Mouse (Mus musculus) regulatory T cell (primary cell): ENCODE measurements around the gene Vegfc.

Experiments used
- in situ Hi-C: fragments of 300-600 bp; cut with MboI, MseI; formaldehyde crosslinking; loops from one replicate; pipeline ENCODE4 v1.15.1; 2025; ENCODE audit warnings: high pct_unique_total_duplicates

Gene Vegfc

DNA sequence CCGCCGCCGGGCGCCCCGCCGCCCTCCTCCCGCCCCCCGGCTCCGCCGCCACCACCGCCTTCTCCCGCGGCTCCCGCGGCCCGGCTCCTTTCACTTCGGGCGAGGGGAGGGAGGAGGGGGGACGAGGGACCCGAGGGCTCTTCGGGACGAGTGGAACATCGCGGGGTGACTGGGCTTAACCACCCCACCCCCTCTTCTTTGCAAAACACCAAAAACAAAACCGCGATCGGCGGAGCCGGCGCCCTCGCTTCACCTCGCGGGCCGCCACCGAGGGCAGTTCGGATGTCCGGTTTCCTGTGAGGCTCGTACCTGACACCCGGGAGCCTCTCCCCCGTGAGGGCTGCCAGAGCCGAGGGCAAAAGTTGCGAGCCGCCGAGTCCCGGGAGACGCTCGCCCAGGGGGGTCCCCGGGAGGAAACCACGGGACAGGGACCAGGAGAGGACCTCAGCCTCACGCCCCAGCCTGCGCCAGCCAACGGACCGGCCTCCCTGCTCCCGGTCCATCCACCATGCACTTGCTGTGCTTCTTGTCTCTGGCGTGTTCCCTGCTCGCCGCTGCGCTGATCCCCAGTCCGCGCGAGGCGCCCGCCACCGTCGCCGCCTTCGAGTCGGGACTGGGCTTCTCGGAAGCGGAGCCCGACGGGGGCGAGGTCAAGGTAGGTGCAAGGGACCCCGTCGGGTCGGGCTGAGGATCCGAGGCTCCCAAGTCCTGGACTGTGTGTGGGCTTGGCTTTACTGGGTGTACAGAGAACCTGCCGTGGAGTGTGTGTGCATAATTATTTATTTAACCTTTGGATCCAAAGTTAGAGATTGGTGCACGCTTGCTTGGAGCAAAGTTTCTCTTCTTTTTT lies at the start of gene Vegfc:
Vegfc (plus strand) TSS at position 336 of the 850 bp plus-strand sequence.
- in situ Hi-C loops, result loop anchor here (25.0 kb wide), 1 partner anchor 410 kb away; no protein-coding TSS in a partner anchor

DNA sequence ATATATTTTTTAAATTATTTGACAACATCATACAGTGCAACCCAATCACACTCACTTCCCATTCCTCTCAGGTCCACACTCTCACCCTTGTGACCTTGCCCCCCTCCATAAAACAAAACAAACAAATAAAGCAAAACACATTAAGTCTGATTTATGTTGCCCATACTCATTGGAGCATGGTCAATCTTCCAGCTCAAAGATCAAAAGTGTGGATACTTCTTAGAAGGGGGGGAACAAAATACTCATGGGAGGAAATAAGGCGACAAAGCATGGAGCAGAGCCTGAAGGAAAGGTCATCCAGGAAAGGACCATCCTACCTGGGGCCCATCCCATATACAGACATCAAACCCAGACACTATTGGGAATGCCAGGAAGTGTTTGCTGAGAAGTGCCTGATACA lies 42.8 kb upstream of the Vegfc start:
- in situ Hi-C loops, result no loop called here

DNA sequence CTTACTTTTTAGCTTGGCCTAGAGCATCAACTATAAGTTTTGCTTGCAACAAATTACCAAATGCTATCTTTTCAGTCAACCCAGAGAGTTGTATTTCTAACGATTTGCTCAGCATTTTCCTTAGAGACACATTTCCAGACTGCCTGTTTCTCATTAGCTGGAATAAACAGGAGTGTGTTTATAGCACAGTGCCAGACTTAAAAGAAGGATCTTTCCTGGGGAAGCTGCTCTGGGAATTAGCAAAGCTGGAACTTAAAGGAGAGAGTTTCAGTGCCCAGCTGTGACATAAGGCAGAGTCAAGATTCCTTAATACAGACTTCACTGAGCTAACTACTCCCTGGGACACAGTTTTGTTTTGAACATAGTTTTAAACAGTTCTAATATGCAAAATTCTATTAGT lies 34.8 kb upstream of the Vegfc start:
- in situ Hi-C loops, result loop anchor here (10.0 kb wide), 1 partner anchor 1002 kb away; no protein-coding TSS in a partner anchor

DNA sequence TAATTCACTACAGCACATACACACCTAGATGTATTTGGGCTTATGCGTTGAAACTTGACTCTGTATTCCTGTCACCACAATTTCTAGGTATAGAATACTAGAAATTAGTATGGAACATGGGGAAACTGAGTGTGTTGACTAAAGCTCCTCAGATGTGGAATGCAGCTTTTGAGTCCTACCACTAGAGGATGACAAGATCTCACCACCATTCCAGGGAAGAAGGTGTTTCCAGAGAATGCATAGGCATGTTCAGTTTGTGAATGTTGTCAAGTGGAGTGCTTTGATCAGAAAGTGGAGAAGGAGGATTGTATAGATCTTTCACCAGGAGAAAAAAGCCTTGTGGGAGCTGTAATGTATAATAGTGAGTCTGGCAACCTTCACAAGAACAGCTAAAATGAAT lies 33.9 kb upstream of the Vegfc start:
- in situ Hi-C loops, result loop anchor here (10.0 kb wide), 1 partner anchor 1001 kb away; no protein-coding TSS in a partner anchor

DNA sequence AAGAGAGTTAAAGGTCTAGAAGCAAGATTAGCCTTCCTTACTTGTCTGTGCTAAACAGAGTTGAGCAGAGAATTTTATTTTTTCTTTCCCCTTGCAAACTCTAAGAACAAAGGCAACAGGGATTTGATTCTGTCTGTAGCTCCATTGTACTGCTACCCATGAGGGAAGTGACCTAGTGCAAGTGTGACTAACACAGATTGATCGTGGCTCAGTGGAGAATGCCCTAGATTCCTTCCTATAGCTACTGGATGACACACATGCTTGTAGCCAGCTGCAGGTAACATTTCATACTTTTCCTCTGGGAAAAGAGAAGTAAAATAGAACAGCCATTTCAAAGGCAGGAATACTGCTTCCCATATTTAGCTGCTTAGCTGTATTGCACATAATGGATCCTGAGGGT lies 24.2 kb upstream of the Vegfc start:
- in situ Hi-C loops, result no loop called here

DNA sequence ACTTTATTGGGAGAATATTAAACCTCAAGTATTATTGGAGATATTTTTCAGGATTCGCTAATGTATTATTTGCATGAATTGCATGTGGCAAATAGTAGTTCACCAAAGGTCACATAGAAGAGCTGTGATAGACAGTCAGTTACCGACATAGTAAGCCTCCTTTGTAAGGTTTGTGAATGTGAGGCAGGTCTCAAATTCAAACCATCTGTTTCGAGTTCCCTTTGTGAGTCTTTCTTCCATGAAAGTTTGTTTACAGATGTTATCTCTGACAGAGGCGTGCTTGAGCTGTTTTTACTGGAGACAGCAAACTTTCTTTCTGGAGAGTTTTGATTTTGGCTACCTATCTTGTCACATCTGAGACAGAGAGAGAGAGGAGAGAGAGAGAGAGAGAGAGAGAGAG lies 11.9 kb upstream of the Vegfc start:
- in situ Hi-C loops, result no loop called here

DNA sequence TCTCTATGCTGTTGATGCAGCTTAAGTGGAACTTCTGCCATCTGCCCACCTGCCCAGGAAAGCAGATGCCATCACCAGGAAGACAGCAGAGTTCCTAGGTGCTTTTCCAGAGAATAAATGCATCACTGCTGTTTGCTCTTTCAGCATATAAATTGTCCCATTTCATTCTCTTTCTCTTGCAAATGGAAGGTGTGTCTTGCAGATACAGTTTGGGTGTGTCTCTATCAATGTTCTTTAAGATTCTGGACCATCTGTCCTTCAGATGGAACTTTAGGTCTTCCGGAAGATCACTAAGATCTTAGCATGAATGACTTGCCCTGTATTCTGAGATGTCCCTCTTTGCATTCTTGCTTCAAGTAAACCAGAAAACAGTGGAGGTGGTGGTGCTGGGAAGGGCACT lies 1.1 kb upstream of the Vegfc start:
- in situ Hi-C loops, result loop anchor here (25.0 kb wide), 1 partner anchor 411 kb away; no protein-coding TSS in a partner anchor

DNA sequence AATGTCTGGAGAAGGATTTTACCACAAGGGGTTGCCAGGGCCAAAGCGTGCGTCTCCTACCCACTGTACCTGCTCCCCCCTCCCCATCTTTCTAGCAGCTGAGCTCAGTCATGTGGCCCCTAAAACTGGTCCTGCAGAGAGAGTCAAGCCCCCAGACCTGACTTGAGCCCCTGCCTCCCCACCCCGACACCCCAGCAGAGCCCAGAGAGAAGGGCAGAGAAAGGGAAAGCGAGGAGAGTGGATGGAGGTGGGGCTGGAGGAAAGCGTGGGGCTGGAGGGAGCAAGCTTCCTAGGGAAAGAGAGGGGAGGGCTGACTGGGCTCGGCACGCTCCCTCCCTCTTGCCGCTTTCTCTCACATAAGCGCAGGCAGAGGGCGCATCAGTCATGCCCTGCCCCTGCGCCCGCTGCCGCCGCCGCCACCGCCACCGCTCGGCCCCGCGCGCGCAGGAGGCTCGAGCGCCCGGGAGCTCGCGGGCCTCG lies 575 bp upstream of the Vegfc start:
- in situ Hi-C loops, result loop anchor here (25.0 kb wide), 1 partner anchor 410 kb away; no protein-coding TSS in a partner anchor

DNA sequence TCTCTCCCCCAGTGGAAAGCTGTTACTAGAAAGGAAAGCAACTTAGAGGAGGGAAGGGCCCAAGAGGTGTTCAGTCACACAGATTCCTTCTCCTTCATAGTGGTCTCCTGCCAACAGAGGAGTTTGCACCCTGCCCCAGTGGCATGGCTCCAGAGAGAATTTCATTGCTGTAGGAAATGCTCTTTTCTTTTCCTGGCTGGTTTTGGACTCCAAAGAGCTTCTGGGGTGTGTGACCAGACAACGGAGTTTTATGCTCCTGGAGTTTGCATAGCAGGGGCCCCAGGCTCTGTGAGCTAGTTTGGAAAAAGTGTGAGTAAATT lies 675 bp downstream of the Vegfc start:
- in situ Hi-C loops, result loop anchor here (25.0 kb wide), 1 partner anchor 409 kb away; no protein-coding TSS in a partner anchor

DNA sequence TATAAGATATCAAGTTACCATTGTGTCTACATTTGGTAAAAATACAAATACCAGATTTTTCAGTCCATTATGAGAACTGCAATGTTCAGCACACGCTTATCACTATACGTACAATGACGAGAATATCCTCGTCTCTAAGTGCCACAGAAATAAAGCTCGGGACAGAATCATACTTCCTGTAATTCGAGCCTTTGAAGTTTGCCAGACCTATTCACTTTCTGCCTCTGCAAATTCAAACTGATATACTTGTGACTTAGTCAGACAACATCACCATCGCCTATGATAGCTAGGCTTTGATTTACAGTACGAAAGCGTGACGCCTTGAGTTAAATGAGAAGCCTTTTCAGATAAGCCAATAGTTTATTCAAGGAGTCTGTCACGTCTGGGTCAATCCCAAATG lies 1.6 kb downstream of the Vegfc start:
- in situ Hi-C loops, result loop anchor here (25.0 kb wide), 1 partner anchor 408 kb away; no protein-coding TSS in a partner anchor

DNA sequence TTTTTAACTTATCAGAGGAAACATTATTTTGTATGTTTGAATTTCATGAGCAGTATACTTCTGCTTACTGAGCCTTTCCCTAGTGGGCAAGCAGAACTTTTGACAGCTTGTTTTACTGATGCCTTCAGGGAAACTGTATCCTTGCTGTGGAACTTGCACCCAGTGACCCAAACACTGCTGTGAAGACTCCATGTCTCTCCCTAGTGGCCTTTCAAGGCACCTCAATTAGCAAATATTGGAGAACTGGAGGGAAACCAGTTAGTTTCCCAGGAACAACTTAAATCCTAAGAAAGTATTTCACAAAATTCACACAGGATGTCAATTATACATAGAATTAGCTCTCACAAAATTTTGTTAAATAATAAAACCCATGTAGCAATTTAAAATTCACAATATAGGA lies 2.2 kb downstream of the Vegfc start:
- in situ Hi-C loops, result loop anchor here (25.0 kb wide), 1 partner anchor 408 kb away; no protein-coding TSS in a partner anchor

DNA sequence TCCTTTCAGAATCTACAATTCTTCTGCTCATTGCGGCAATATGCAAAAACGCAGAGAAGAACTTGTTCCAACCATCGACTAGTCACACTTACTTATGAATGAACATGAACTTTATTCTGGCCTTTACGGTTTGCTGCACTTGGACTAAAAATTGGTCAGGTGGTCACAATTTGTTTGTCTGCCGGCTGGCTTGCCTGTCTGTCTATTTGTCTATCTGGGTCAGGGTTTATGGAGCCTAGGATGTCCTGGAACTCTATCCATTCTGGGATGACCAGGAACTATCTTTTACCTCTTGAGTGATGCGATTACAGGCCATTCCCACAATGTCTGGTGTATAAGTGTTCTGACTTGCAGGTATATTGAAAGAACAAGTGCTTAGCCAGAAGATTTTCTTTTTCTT lies 8.5 kb downstream of the Vegfc start:
- in situ Hi-C loops, result loop anchor here (25.0 kb wide), 1 partner anchor 401 kb away; no protein-coding TSS in a partner anchor

DNA sequence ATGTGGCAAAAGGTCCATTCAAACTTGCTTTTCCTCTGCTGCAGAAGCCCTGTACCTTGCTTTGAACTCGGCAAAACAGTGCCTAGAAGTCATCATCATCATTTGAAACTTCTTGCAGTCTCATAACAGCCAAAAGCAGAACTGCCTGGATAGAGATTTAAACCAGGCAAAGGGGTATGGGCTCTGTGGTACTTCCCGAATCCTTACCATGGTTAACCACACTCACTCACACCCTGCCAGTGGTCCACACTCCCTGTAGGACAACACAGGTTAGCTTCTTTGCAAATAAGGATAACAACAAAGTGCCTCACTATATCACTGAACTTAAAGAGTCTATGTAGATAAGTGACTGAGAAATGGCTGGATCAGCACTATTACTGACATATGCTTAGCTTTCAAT lies 9.7 kb downstream of the Vegfc start:
- in situ Hi-C loops, result loop anchor here (25.0 kb wide), 1 partner anchor 400 kb away; no protein-coding TSS in a partner anchor

DNA sequence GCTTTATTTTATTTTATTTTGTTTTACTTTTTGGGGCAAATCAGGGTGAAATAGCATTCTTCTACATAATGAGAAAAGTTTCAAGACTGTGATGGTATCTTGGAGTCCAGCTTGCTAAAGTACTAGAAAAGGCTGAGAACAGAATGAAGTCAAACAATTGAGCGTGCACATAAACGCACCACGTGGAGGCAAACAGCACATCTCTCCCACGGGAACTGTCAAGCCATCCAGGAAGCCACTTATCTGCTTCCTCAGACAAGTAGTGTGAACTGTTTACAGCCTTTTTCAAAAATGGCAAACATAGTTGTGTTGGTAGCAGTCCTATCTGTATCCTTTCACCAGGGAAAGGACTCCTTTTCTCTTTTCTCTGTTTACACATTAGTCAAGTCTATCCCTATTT lies 11.8 kb downstream of the Vegfc start:
- in situ Hi-C loops, result loop anchor here (25.0 kb wide), 1 partner anchor 398 kb away; no protein-coding TSS in a partner anchor

DNA sequence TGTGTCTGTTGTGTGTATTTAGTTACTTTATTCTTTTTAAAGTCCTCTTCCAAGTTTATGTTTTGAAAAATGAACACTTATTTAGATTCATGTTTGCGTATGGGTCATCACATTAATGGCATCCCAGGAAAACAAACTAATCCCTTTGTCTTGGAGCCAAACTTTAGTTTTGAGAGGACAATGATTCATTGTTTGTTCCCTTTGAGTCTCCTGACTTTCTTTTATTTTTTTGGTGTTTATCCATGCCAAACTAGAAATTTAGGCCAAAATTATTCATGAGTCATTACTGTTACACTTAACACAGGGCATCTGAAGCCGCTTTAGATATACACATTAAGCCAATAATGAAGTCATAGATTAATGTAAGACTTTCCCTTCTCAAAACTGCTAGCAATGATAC lies 12.5 kb downstream of the Vegfc start:
- in situ Hi-C loops, result loop anchor here (25.0 kb wide), 1 partner anchor 397 kb away; no protein-coding TSS in a partner anchor

DNA sequence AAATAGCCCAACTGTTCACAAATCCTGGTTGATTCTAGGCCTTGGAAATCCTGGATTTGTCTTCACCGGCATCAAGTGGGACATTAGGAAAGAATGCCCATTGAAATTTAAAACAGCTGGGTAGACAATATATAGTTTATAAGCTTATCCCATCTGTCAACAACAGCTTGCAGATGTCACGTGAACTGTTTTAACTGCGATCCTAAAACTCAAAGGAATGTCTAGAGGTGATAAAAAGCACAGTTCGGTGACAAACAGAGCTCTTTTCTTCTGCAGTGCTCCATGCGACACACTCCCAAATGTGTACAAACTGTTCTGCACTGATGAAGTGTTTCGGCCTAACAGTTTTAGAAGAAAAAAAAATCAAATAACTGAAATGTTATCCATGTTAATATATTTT lies 22.7 kb downstream of the Vegfc start:
- in situ Hi-C loops, result loop anchor here (10.0 kb wide), 1 partner anchor 1235 kb away; no protein-coding TSS in a partner anchor

DNA sequence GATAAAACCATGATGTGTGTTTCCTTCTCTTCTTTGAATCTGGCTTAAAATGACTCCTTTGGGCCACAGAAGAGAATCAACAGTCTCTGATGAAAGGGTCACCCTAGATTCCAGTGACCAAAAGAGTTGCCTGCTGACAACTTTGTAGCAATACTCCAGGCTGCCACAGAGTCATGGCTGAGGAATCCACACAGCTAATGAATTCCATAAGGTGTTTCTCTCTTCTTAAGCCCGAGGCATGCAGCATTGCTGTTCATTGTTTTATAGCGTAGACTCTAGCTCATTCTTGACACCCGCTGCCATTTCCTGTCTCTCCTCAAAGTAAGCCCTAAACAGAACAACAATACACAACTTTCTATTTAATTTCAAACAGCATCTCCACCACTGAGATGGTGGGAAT lies 37.2 kb downstream of the Vegfc start:
- in situ Hi-C loops, result no loop called here

DNA sequence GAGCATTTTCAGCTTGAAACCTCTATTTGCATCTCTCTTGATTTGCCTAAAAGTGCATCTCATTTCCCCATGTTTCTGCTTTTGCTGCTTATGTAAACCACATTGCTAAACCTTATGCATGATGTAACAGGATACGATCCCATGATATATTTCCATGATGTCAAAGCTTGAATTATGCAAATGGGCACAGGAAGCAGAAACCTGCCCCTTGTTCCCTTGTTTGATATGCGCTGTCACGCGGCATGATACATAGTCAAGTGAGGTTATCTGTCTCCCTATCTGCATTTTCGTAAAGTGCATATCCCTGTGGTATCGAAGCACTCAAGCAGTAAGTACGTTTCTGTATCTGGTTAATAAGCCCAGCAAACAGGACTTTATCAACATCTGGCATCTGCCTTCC lies 42.7 kb downstream of the Vegfc start:
- in situ Hi-C loops, result no loop called here

DNA sequence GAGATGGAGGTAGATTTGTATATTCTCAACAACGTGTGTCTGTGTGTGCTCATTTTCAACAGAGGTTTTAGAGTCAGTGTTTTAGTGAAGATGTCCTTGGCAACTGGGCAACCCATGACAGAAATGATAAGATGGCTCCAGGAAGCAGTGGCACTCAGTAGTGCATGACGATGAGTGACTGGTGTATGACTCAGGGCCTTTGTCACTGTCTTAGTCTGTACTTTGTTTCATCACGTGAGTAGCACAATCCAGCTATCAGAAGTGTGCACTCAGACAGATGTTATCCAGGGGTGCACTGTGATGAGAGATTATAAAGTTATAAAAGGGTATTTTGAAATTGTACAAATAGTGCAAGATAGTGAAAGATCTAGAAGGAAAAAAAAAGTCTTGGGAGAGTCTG lies 44.5 kb downstream of the Vegfc start:
- in situ Hi-C loops, result no loop called here

DNA sequence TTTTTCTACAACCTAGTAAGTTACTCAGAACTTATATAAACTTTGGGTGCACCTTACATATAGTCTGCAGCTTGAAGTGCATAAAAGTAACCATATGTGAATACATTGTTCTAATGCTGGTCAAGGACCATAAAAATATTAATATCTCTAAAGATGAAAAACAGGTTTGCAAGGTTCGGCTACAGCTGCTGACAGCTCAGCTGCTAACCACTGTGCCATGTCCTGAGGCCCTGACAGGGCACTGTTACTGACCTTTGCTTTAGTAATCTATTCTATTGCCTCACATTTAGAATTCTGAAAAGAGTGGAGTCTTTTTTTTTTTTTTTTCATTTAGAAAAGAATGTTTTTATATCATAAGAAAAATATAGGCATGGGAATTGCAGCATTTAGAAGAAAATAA lies 44.9 kb downstream of the Vegfc start:
- in situ Hi-C loops, result no loop called here

DNA sequence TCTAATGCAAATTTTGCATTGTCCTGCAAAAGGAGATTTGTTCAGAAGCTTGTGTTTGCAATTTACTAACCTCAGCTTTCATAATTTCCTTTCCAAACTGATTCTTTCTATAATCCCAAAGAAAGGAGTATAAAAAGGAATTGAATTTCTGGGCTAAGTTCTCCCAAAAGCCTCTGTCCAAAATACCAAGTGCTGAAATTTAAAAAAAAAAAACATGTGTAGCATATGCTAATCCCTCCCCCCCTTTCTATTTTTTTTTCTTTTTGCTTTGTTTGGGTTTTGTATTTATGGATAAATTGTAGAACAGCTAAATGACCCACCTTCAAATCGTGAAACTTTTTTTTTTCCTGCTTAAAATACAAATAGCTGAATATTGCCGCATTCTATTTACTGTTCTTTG lies 53.2 kb downstream of the Vegfc start:
- in situ Hi-C loops, result no loop called here

DNA sequence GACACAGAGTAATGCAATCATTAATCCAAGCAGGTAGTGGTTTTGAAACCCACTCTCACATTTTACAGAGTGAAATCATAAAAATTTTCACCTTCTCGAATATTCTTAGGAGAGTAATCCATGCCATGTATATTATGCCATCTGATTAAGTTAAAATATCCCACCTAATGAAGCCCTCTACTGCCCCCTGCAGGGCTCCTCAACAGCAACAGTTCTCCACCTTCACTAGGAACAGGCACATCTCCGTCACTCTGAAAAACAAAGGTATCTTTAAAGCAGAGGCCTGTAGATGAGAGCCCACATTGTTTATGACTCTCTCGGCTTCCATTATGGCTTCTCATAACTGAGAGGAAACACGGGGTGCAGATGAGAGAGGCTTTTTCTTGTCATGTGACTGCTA lies 75.8 kb downstream of the Vegfc start:
- in situ Hi-C loops, result loop anchor here (5.0 kb wide), 1 partner anchor 301 kb away; no protein-coding TSS in a partner anchor

DNA sequence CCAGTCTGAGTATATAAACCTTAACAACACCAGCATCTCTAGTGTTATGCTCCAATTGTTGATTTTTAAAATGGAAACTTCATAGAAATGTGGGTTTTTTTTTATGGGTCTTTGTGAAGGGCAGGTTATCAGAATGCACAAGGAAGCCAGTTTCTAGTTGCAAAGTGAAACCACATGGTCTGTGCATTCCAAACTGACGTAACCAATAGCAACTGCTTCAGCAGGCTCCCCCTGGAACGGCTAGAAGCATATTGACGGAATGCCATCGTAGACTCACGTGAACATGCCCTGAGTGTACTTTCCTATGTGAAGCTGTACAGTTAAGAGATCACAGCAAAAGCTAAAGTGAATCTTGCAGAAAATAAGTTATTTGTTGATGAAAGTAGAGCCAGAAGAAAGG lies 86.1 kb downstream of the Vegfc start:
- in situ Hi-C loops, result no loop called here
